Mouse (Mus musculus): Measurements from ENCODE around the gene Smtn. TPM values are rescaled to one million over a fixed set of nuclear protein-coding genes. Genes with fewer than 3 reads are reported as not detected.

Gene Smtn
- polyA plus RNA-seq (2012; rRNA removed): 20.8 and 24.4 TPM in 2 replicates

GRCm38 (mm10) chr11:3540451-3541085 lies at the start of gene Smtn:
Gene Smtn, minus strand, starts transcription at chr11:3540612.

GRCm38 (mm10) chr11:3514529-3515054 lies 25.8 kb downstream of the Smtn start, which contains the start of gene Selenom:
Gene Selenom, plus strand, starts transcription at chr11:3514684.

GRCm38 (mm10) chr11:3487952-3488570 lies 52.4 kb downstream of the Smtn start, which contains the start of gene Pla2g3:
Gene Pla2g3, plus strand, starts transcription at chr11:3488284.

Other genes with a start within 250 kb of the Smtn start
- 10.5 and 11.3 TPM in 2 replicates for gene Pik3ip1, start 210.2 kb downstream of the Smtn start, polyA plus RNA-seq (2012; rRNA removed)
- 65.6 and 82.6 TPM in 2 replicates for gene Limk2, start 131.4 kb downstream of the Smtn start, polyA plus RNA-seq (2012; rRNA removed)
- 21.6 and 34.7 TPM in 2 replicates for gene Rnf185, start 88.2 kb downstream of the Smtn start, polyA plus RNA-seq (2012; rRNA removed)
- gene Pla2g3, start 52.3 kb downstream of the Smtn start, polyA plus RNA-seq (2012; rRNA removed): 0.94 and 1.3 TPM in 2 replicates
- 0.11 and 0.30 TPM in 2 replicates for gene Inpp5j, start 35.8 kb downstream of the Smtn start, polyA plus RNA-seq (2012; rRNA removed)
- gene Selenom, start 25.9 kb downstream of the Smtn start, polyA plus RNA-seq (2012; rRNA removed): 52.7 and 61.2 TPM in 2 replicates
- 44.3 and 44.8 TPM in 2 replicates for gene Morc2a, start 108.6 kb upstream of the Smtn start, polyA plus RNA-seq (2012; rRNA removed)